ENCODE assay signal across 10 mouse cellular contexts in genomic region chr7:140900220-140900619, GRCm38 (mm10). TPM values are rescaled to one million over a fixed set of nuclear protein-coding genes. Genes with fewer than 3 reads are reported as not detected.
A peak's percentile ranks its signal among the peaks of the same experiment; 100 is the strongest.
DNase-seq lines count a peak whose midpoint lies in the region; ATAC-seq and TF ChIP-seq lines count a peak whose summit lies in the region.
"Had no signal": no experiment of that assay in that cellular context is flagged by ENCODE, and none has a peak within 500 bp of the region (broad histone marks: within the 10 kb centered on the region; RNA-seq: fewer than 3 reads in every experiment).

Cox8b (minus strand) TSS chr7:140900446.

- WGBS in heart, postnatal 0 days: 33% methylated on average over 10 of the region's 10 CpGs
- 80% methylated on average over 10 of the region's 10 CpGs for WGBS in hindbrain, embryonic 11.5 days

- peaks cover 69% of the 10 kb centered on the region for H3K4me1 ChIP-seq in E14TG2a.4 (replicated peaks; ENCODE audit: low read depth, low read length)
- peaks cover 15% of the 10 kb centered on the region for H3K4me1 ChIP-seq in heart, postnatal 0 days (ENCODE audit: control insufficient read depth, insufficient read depth)
- no peaks in the 10 kb centered on the region for H3K4me1 ChIP-seq in hindbrain, embryonic 11.5 days (replicated peaks; ENCODE audit: control insufficient read depth, insufficient read depth, low read length)

- TF ChIP-seq CTCF in E14TG2a.4 (conservative IDR thresholded peaks at IDR 0.05; ENCODE audit: low read length): no peak
- TF ChIP-seq CTCF in heart, postnatal 0 days (IDR thresholded peaks at IDR 0.05; ENCODE audit: low read depth): no peak

- DNase-seq in adrenal gland, adult 8-10 months: no peak
- DNase-seq in gastrocnemius, postnatal 36 days: peak; percentile 43 to 63
- peak; percentile 87 for DNase-seq in heart, postnatal 0 days (ENCODE audit: low spot score)
- no peak for DNase-seq in hindbrain, embryonic 11.5 days (ENCODE audit: low spot score)
- DNase-seq in layer of hippocampus, adult 9-10 months (ENCODE audit: low spot score): no peak
- DNase-seq in testis, postnatal 10 days (ENCODE audit: low spot score): no peak
- DNase-seq: cerebellum, adult 11-12 months; kidney, adult 9 months had no signal

- H3K27ac ChIP-seq in heart, postnatal 0 days (ENCODE audit: low read depth): peak within 1 kb of the TSS; percentile 96
- H3K27ac ChIP-seq in hindbrain, embryonic 11.5 days (ENCODE audit: low read depth, low read length): no peak within 1 kb of the TSS
- H3K27ac ChIP-seq: lung, embryonic 15.5 days had no signal

- H3K4me3 ChIP-seq in E14TG2a.4 (replicated peaks; ENCODE audit: low read length): 0 out of 2 replicates have a peak within 1 kb of the TSS, but pooled peaks have one; percentile 32
- peak within 1 kb of the TSS; percentile 49 for H3K4me3 ChIP-seq in heart, postnatal 0 days (ENCODE audit: low read depth, low read length)
- no peak within 1 kb of the TSS for H3K4me3 ChIP-seq in hindbrain, embryonic 11.5 days (ENCODE audit: low read depth, low read length)
- H3K4me3 ChIP-seq: lung, embryonic 15.5 days had no signal

- no peak; the same call in 1 of the 2 replicates for TF ChIP-seq EP300 in heart, postnatal 0 days (IDR thresholded peaks at IDR 0.05; ENCODE audit: low read depth)

- peak within 1 kb of the TSS; percentile 60 for H3K9ac ChIP-seq in heart, postnatal 0 days (replicated peaks; ENCODE audit: low read depth, low read length)
- no peak within 1 kb of the TSS for H3K9ac ChIP-seq in hindbrain, embryonic 11.5 days (ENCODE audit: low read depth, low read length)
- H3K9ac ChIP-seq: lung, embryonic 15.5 days had no signal

- H3K27me3 ChIP-seq in E14TG2a.4 (ENCODE audit: insufficient read depth, low read length): no peaks in the 10 kb centered on the region
- no peaks in the 10 kb centered on the region for H3K27me3 ChIP-seq in heart, postnatal 0 days (ENCODE audit: control insufficient read depth, insufficient read depth, low read length)
- no peaks in the 10 kb centered on the region for H3K27me3 ChIP-seq in hindbrain, embryonic 11.5 days (ENCODE audit: control insufficient read depth, insufficient read depth, low read length)
- H3K27me3 ChIP-seq: lung, embryonic 15.5 days had no signal

- peak; percentile 87 for ATAC-seq in heart, postnatal 0 days (ENCODE audit: insufficient read depth, low read depth)
- no peak for ATAC-seq in hindbrain, embryonic 11.5 days (ENCODE audit: low FRiP score)

- H3K9me3 ChIP-seq in E14TG2a.4 (ENCODE audit: low read length): no peaks in the 10 kb centered on the region
- no peaks in the 10 kb centered on the region for H3K9me3 ChIP-seq in heart, postnatal 0 days (replicated peaks; ENCODE audit: control insufficient read depth, low read length)
- H3K9me3 ChIP-seq in hindbrain, embryonic 11.5 days (ENCODE audit: control insufficient read depth, low read length): no peaks in the 10 kb centered on the region
- H3K9me3 ChIP-seq: lung, embryonic 15.5 days had no signal

- H3K36me3 ChIP-seq in E14TG2a.4 (ENCODE audit: insufficient read depth, low read length): peaks cover 42% of the 10 kb centered on the region
- H3K36me3 ChIP-seq in heart, postnatal 0 days (replicated peaks; ENCODE audit: control insufficient read depth, insufficient read depth, low read length): peaks cover 34% of the 10 kb centered on the region
- H3K36me3 ChIP-seq in hindbrain, embryonic 11.5 days (ENCODE audit: control insufficient read depth, insufficient read depth, low read length): peaks cover 8% of the 10 kb centered on the region; the same call in 1 of the 2 replicates

- intact Hi-C loops in gastrocnemius, postnatal 36 days (cut with DNase I): no loop called here

- H3K4me2 ChIP-seq in heart, postnatal 0 days (ENCODE audit: low read depth, low read length): peak within 1 kb of the TSS; percentile 64
- no peak within 1 kb of the TSS for H3K4me2 ChIP-seq in hindbrain, embryonic 11.5 days (replicated peaks; ENCODE audit: low read depth, low read length)
- H3K4me2 ChIP-seq: lung, embryonic 15.5 days had no signal

RNA-seq across cellular contexts. Expression of gene Cox8b, which starts in this region (rescaled TPM):
- total RNA-seq in adrenal gland, adult 8-10 months (2022): 100 to 1,000 TPM in 3 of 4 experiments, 10 to 100 TPM in 1; 73.2 to 522 (median 364) TPM
- 1,000 to 10,000 TPM; 1,837 to 1,924 TPM for total RNA-seq in gastrocnemius, postnatal 36 days (2021)
- 425 and 483 TPM in 2 replicates for total RNA-seq in heart, postnatal 0 days (2014; rRNA removed; ENCODE audit: low replicate concordance)
- polyA plus RNA-seq in heart, postnatal 0 days (2015; fragmentation: Nextera tagmentation; extraction: Ambion mirVana): 1,841 and 1,871 TPM in 2 replicates
- polyA plus RNA-seq in hindbrain, embryonic 11.5 days (2014; fragmentation: Nextera tagmentation; extraction: Ambion mirVana): 0.86 TPM in 1 of 2 replicates, not detected in the other

Comparison
In these comparisons a context has a peak if more than half of its experiments do, and no peak if none do; other contexts are left out.
1. RNA of gene Cox8b (polyA plus RNA-seq): 1,841 to 1,871 TPM in heart, postnatal 0 days; 0.86 TPM in hindbrain, embryonic 11.5 days; every median in the first group is over 100 times any median in the second.
2. DNase-seq: peak in gastrocnemius, postnatal 36 days (2 of 2) and heart, postnatal 0 days (single experiment); none in adrenal gland, adult 8-10 months (single experiment), hindbrain, embryonic 11.5 days (single experiment), layer of hippocampus, adult 9-10 months (single experiment) and testis, postnatal 10 days (single experiment).